Mouse (Mus musculus) gastrocnemius, postnatal 4 days (tissue): Measurements from ENCODE around the gene Armc7. TPM values are rescaled to one million over a fixed set of nuclear protein-coding genes. Genes with fewer than 3 reads are reported as not detected.
"Not testable (repeated sequence)": the region's sequence is repeated elsewhere in the genome, so short reads cannot be mapped to it uniquely, and the experiment has no call there.

ENCODE experiments used
- DNase-seq, 2 experiments: peaks; one replicate each; pipeline ENCODE4 v3.0.0; 2021 to 2022; ENCODE audit warnings: low spot score in 2 of 2, mixed read lengths in 2 of 2
- total RNA-seq, 2 experiments: library from RNA; stranded (reverse); gene quantifications; 2 replicates each; pipeline ENCODE4 v1.2.3; 2021

Gene Armc7
- total RNA-seq, 2 experiments from 2014 or later: 2.1 to 3.4 TPM

- DNase-seq: not testable (repeated sequence)
Measured at GRCm38 (mm10) chr11:115454822-115455221, 20.6 kb upstream of the Armc7 start.

- DNase-seq: no peak
Measured at GRCm38 (mm10) chr11:115455619-115456018, 19.8 kb upstream of the Armc7 start.

- no peak for DNase-seq
Measured at GRCm38 (mm10) chr11:115456182-115456581, 19.3 kb upstream of the Armc7 start.

GRCm38 (mm10) chr11:115457405-115457804, 18.1 kb upstream of the Armc7 start:
- no peak for DNase-seq

GRCm38 (mm10) chr11:115460976-115461375, 14.5 kb upstream of the Armc7 start:
- no peak for DNase-seq

GRCm38 (mm10) chr11:115461846-115462242, 13.6 kb upstream of the Armc7 start:
- no peak for DNase-seq

GRCm38 (mm10) chr11:115462243-115462891, 13.1 kb upstream of the Armc7 start, which contains the start of gene Slc16a5:
Gene Slc16a5, plus strand, starts transcription at chr11:115462474.
- DNase-seq: no peak

- no peak for DNase-seq
Measured at GRCm38 (mm10) chr11:115463397-115463796, 12.1 kb upstream of the Armc7 start.

GRCm38 (mm10) chr11:115464851-115465250, 10.6 kb upstream of the Armc7 start:
- DNase-seq: no peak

GRCm38 (mm10) chr11:115467217-115467618, 8.2 kb upstream of the Armc7 start:
- no peak for DNase-seq

GRCm38 (mm10) chr11:115472183-115472582, 3.3 kb upstream of the Armc7 start:
- DNase-seq: peak in 1 of 2 experiments; percentile 6

- DNase-seq: peak; percentile 77 to 87
Measured at GRCm38 (mm10) chr11:115473626-115474275, 1.7 kb upstream of the Armc7 start.

- no peak for DNase-seq
Measured at GRCm38 (mm10) chr11:115475758-115476237, 331 bp downstream of the Armc7 start.

GRCm38 (mm10) chr11:115476630-115477029, 1.2 kb downstream of the Armc7 start:
- not testable (repeated sequence) for DNase-seq

- DNase-seq: not testable (repeated sequence)
Measured at GRCm38 (mm10) chr11:115477388-115477787, 1.9 kb downstream of the Armc7 start.

- DNase-seq: no peak
Measured at GRCm38 (mm10) chr11:115478296-115478938, 3.0 kb downstream of the Armc7 start.

- no peak for DNase-seq
Measured at GRCm38 (mm10) chr11:115481553-115482259, 6.2 kb downstream of the Armc7 start.

GRCm38 (mm10) chr11:115483278-115483677, 7.8 kb downstream of the Armc7 start:
- DNase-seq: no peak

- peak; percentile 58 to 67 for DNase-seq
Measured at GRCm38 (mm10) chr11:115483726-115484125, 8.3 kb downstream of the Armc7 start.

GRCm38 (mm10) chr11:115485155-115485554, 9.7 kb downstream of the Armc7 start:
- DNase-seq: no peak

GRCm38 (mm10) chr11:115488551-115489104, 13.2 kb downstream of the Armc7 start:
- no peak for DNase-seq
